Mouse (Mus musculus) 416B (cell line): ENCODE measurements around the gene Sdsl.

ENCODE experiments used
- DNase-seq: peaks from one replicate; pipeline ENCODE4 v3.0.0; 2011; ENCODE audit warnings: low read depth

The Sdsl gene

GRCm38 (mm10) chr5:120428189-120428838 lies 44.3 kb downstream of the Sdsl start:
- DNase-seq, result no peak

GRCm38 (mm10) chr5:120427451-120427938 lies 45.1 kb downstream of the Sdsl start:
- DNase-seq, result no peak

GRCm38 (mm10) chr5:120426572-120426971 lies 46.0 kb downstream of the Sdsl start:
- no peak for DNase-seq

GRCm38 (mm10) chr5:120425711-120426110 lies 46.9 kb downstream of the Sdsl start:
- no peak for DNase-seq

GRCm38 (mm10) chr5:120424657-120425056 lies 48.0 kb downstream of the Sdsl start:
- no peak for DNase-seq

GRCm38 (mm10) chr5:120424039-120424438 lies 48.6 kb downstream of the Sdsl start:
- peak; percentile 39 for DNase-seq

- no peak for DNase-seq
Measured at GRCm38 (mm10) chr5:120420106-120420505, 52.5 kb downstream of the Sdsl start.

- DNase-seq, result no peak
Measured at GRCm38 (mm10) chr5:120413436-120413835, 59.2 kb downstream of the Sdsl start.

GRCm38 (mm10) chr5:120409385-120410378 lies 62.9 kb downstream of the Sdsl start:
- DNase-seq, result no peak

GRCm38 (mm10) chr5:120408933-120409332 lies 63.7 kb downstream of the Sdsl start:
- no peak for DNase-seq
